Mouse (Mus musculus): ENCODE results near the gene Upb1.
A peak's percentile ranks its signal among the peaks of the same experiment; 100 is the strongest.
"Not testable (repeated sequence)": the region's sequence is repeated elsewhere in the genome, so short reads cannot be mapped to it uniquely, and the experiment has no call there.

The Upb1 gene

DNA sequence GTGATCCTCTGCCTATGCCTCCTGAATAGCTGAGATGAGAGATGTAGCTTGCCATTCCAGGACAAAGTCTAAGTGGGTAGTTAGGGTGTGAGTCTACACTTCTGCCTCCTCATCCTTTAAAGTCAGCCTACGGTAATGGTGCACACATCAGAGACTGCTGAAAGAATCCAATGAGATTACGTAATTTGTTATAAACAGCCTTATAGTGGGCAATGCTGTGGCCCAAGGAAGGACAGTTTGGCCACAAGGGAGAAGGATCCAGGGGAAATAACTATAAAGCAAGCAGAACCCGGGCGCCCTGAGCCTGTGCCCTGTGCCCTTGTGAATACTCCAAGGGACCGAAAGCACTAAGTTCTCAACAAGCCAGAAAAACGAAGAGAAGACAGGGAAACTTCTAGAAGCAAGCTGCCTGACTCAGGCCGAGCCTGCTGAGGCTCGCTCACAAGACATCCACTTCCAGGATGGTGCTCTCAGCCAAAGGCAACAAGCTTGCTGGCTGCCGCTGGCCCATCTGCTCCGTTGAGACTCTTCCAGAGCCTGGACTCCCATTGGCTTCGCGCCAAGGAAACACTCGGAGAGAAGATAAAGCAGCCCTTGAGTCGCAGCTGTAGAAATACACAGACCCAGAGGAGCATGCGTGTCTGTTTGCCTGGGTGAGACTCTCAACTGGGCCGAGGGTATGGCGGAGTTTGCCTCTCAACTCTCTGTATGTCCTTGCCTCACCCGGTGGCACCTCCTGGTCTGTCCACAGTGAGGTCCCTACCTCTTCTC, 55.3 kb downstream of the Upb1 start:
- DNase-seq (ENCODE audit: low spot score in 2 of 2), result not testable (repeated sequence)

- DNase-seq (ENCODE audit: low spot score in 2 of 2), result no peak
These were observed 56.9 kb downstream of the Upb1 start for GRCm38 (mm10) chr10:75457852-75458251.

DNA sequence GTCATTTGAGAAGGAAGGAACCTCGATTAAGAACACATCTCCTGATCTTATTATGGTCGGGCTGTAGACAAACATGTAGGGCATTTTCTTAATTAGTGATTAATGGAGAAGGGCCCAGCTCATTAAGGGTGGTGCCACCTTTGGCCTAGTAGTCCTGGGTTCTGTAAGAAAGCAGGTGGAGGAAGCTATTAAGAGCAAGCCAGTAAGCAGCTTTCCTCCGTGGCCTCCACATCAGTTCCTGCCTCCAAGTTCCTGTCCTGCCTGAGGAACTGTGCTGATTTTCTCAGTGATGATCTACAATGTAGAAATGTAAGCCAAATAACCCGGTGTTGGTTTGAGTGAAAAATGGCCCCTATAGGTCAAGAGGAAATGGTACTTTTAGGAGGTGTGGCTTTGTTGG, 57.4 kb downstream of the Upb1 start:
- DNase-seq (ENCODE audit: low spot score in 2 of 2), result no peak

DNA sequence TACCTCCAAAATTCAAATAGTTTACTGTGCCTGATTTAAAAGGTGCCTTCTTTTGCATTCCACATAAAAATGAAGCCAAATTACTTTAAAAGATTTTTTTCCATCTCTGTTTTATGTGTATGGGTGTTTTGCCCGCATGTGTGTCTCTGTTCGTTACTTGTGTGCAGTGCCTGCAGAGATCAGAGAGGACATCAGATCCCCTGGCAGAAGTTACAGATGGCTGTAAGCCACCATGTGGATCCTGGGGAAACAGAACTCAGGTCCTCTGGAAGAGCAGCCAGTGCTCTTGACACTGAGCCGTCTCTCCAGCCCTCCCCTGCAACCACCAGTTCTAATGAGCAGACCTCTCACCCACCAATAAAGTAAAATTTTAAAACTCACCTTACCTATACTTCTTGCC, 61.8 kb downstream of the Upb1 start:
- DNase-seq (ENCODE audit: low spot score in 2 of 2), result no peak

GRCm38 (mm10) chr10:75465781-75466550, 65.1 kb downstream of the Upb1 start:
- no peak for DNase-seq (ENCODE audit: low spot score in 2 of 2)

DNA sequence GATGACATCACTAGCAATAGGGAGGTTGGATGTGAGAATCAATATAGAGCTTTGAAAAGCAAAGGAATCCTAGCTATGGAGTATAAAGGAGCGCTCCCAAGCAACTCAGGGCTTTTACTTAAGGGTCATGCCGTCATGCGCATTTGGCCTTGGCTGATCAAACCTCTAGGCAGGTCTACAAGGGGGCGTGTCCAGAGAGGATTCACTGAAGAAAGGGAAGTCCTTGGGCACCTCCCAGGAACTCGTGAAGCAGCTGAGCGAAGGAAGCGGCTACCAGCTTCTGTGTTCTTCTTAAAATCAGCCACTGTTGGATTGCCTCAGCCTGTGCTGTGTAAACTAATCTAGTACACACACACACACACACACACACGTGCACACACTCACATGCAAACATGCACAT, 72.5 kb downstream of the Upb1 start:
- DNase-seq (ENCODE audit: low spot score in 2 of 2), result peak in 1 of 2 experiments; percentile 50

- DNase-seq (ENCODE audit: low spot score in 2 of 2), result no peak
These were observed 73.7 kb downstream of the Upb1 start for GRCm38 (mm10) chr10:75474571-75474970.

DNA sequence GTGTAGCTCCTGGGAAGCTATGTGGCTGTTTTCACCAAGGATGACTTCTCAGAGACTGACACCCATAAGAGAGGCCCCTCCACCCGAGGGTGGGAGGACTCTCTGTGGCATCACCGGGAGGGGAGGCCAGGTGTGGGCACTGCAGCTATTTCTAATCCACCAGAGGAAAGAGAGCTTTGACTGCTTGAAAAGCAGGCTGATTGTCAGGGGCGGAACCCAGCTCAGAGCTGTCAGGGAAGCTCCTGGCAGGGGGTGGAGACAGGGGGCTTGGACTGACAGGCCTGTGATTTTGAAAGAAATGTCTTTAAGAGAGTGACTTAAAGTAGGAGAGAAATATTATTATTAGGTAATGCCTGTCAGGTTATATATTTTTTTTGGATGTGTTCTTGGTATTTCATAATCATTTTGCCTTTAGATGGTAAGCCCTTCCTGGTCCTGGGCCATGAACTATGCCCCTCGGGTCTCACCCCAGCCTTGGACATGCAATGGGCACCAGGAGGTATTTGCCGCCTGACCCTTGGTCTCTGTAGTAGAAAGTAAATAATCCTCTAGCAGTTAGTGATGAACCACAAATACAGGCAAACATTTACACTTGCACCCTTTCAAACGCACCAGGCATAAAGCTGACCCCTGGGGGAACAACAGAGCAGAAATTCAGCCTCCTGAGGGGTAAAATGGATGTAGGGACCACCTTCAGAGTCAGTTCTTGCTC, 74.4 kb downstream of the Upb1 start:
- DNase-seq (ENCODE audit: low spot score in 2 of 2), result not testable (repeated sequence)

GRCm38 (mm10) chr10:75477034-75477433, 76.1 kb downstream of the Upb1 start:
- DNase-seq (ENCODE audit: low spot score in 2 of 2), result no peak

- no peak for DNase-seq (ENCODE audit: low spot score in 2 of 2)
These were observed 79.0 kb downstream of the Upb1 start for GRCm38 (mm10) chr10:75479955-75480354.

- DNase-seq (ENCODE audit: low spot score in 2 of 2), result no peak
These were observed 80.8 kb downstream of the Upb1 start for GRCm38 (mm10) chr10:75481703-75482102.

GRCm38 (mm10) chr10:75482271-75482670, 81.4 kb downstream of the Upb1 start:
- DNase-seq (ENCODE audit: low spot score in 2 of 2), result no peak

- no peak for DNase-seq (ENCODE audit: low spot score in 2 of 2)
These were observed 82.1 kb downstream of the Upb1 start for GRCm38 (mm10) chr10:75482919-75483483.

- DNase-seq (ENCODE audit: low spot score in 2 of 2), result no peak
These were observed 83.2 kb downstream of the Upb1 start for GRCm38 (mm10) chr10:75484066-75484465.

DNA sequence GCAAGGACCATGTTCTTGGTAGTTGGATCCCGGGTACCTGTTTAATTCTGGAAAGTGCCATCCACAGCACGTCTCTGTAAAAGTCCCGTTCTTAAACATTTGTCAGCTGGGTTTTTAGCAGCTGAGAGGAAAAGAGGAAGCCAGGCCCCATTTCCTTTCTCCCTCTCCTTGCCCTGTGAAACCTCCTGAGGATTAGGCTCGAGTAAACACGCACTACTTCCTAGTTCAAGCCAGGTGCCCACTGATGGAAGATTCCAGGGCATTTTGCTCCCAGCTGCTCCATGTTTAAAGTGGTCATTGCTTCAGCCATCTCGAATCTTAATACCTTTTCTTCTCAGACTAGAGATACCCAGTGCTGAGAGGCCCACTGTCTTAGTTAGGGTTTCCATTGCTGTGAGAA, 83.9 kb downstream of the Upb1 start:
- DNase-seq (ENCODE audit: low spot score in 2 of 2), result no peak

DNA sequence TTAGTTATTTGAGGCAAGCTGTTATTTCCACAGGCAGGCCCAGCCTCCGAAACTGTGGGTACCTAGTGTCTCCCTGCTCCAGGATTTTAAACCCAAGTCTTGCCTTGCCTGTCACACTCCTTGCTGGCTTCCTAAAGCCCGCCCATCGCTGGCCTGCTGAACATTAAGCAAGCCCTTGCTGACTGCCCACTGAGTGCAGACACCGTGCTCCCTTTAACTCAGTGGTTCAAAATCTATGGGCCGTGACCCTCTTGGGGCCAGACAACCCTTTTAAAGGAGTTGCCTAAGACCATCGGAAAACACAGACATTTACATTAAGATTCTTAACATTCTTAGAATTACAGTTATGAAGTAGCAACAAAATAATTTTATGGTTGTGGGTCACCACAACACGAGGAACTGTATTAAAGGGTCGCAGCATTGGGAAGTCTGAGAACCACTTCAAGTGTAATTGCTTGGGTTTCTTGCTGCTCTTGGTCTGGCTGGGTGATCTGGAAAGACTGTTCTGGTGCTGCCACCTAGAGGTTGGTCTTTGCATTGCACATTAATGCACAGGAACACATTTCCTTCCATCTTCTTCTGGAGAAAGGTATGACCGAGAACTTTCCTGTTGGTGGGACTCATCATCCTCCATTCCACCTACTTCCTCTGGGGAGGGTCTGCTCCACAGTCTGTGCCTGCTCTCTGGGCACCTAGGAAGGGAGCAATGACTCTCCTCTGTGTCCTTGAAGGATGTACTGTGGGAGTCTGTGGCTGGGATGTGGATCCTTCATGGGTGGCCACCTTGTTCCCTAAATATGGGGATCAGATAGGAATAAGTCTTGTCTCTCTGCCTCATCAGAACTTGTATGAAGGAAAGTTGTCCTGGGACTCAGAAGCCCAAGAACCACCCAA, 85.4 kb downstream of the Upb1 start:
- DNase-seq (ENCODE audit: low spot score in 2 of 2), result peak; percentile 74 to 84

- DNase-seq (ENCODE audit: low spot score in 2 of 2), result no peak
These were observed 86.2 kb downstream of the Upb1 start for GRCm38 (mm10) chr10:75487131-75487530.

- DNase-seq (ENCODE audit: low spot score in 2 of 2), result no peak
These were observed 88.6 kb downstream of the Upb1 start for GRCm38 (mm10) chr10:75489522-75489921.

DNA sequence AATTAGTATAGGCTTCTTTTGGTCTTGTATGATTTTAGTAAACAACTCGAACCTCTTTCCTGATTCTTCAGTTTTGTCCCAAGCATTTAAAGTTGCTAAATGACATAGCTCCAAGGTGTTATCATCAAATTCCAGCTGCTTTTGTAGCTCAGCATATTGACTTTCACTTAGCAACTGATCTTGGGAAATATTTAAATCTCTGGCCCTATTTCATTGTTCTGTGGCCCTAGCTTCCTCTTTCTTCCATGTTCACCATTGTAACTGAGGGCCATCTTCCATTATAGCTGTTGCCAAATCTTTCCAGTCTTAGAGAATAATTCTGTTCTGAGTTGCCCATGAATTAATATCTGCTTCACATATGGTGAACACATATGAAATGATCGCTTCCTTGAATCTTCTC, 89.8 kb downstream of the Upb1 start:
- no peak for DNase-seq (ENCODE audit: low spot score in 2 of 2)

All from spleen, postnatal 10 days (tissue).